Mouse (Mus musculus): Measurements from ENCODE around the gene Cinp. TPM values are rescaled to one million over a fixed set of nuclear protein-coding genes. Genes with fewer than 3 reads are reported as not detected.

Gene Cinp
- polyA plus RNA-seq, 1 experiment from 2014 or later = 94.5 TPM

- peaks cover 6% of the 10 kb centered on the region for H3K27me3 ChIP-seq (ENCODE audit: insufficient read depth, poor library complexity, severe bottlenecking)
- DNase-seq (ENCODE audit: low spot score) = peak; percentile 96
- H3K4me1 ChIP-seq = peaks cover 11% of the 10 kb centered on the region
- H3K27ac ChIP-seq = peak within 1 kb of the TSS; percentile 80
- H3K4me3 ChIP-seq = peak within 1 kb of the TSS; percentile 88
- no peaks in the 10 kb centered on the region for H3K36me3 ChIP-seq
- WGBS = under 1% methylated on average over 71 of the region's 71 CpGs
- no peaks in the 10 kb centered on the region for H3K9me3 ChIP-seq
These were observed 48.4 kb downstream of the Cinp start, which contains the start of gene Mok for GRCm38 (mm10) chr12:110840348-110841198. Mok (minus strand) TSS chr12:110840939.

- peaks cover 7% of the 10 kb centered on the region for H3K4me1 ChIP-seq
- H3K9me3 ChIP-seq = no peaks in the 10 kb centered on the region
- H3K27me3 ChIP-seq (ENCODE audit: insufficient read depth, poor library complexity, severe bottlenecking) = peaks cover 6% of the 10 kb centered on the region
- no peak for DNase-seq (ENCODE audit: low spot score)
- no peaks in the 10 kb centered on the region for H3K36me3 ChIP-seq
- H3K27ac ChIP-seq = no peak overlapping the region
- no peak overlapping the region for H3K4me3 ChIP-seq
- WGBS = 85% methylated on average over 8 of the region's 8 CpGs
These were observed 51.1 kb downstream of the Cinp start for GRCm38 (mm10) chr12:110837850-110838249.

GRCm38 (mm10) chr12:110837192-110837841 lies 51.6 kb downstream of the Cinp start:
- 43% methylated on average over 5 of the region's 5 CpGs for WGBS
- DNase-seq (ENCODE audit: low spot score) = no peak

GRCm38 (mm10) chr12:110836729-110837128 lies 52.2 kb downstream of the Cinp start:
- 0 out of 2 replicates have a peak overlapping the region, but pooled peaks have one; percentile 17 for H3K27ac ChIP-seq
- peaks cover 7% of the 10 kb centered on the region for H3K4me1 ChIP-seq
- H3K27me3 ChIP-seq (ENCODE audit: insufficient read depth, poor library complexity, severe bottlenecking) = peaks cover 6% of the 10 kb centered on the region
- H3K9me3 ChIP-seq = no peaks in the 10 kb centered on the region
- no peak overlapping the region for H3K4me3 ChIP-seq
- WGBS = 50% methylated on average over 6 of the region's 6 CpGs
- H3K36me3 ChIP-seq = no peaks in the 10 kb centered on the region
- DNase-seq (ENCODE audit: low spot score) = no peak

More at GRCm38 (mm10) chr12:110837192-110837841, 51.6 kb downstream of the Cinp start:
- no peaks in the 10 kb centered on the region for H3K9me3 ChIP-seq
- 0 out of 2 replicates have a peak overlapping the region, but pooled peaks have one; percentile 17 for H3K27ac ChIP-seq
- H3K36me3 ChIP-seq = no peaks in the 10 kb centered on the region
- peaks cover 7% of the 10 kb centered on the region for H3K4me1 ChIP-seq
- no peak overlapping the region for H3K4me3 ChIP-seq
- peaks cover 6% of the 10 kb centered on the region for H3K27me3 ChIP-seq (ENCODE audit: insufficient read depth, poor library complexity, severe bottlenecking)

- Histone ChIP-seq H3K4me3 (no peak overlapping the region), H3K27me3 (ENCODE audit: insufficient read depth, poor library complexity, severe bottlenecking) (peaks cover 6% of the 10 kb centered on the region), H3K9me3 (no peaks in the 10 kb centered on the region), H3K36me3 (no peaks in the 10 kb centered on the region), H3K27ac (no peak overlapping the region), H3K4me1 (peaks cover 7% of the 10 kb centered on the region)
- DNase-seq (ENCODE audit: low spot score) = no peak
- 92% methylated on average over 3 of the region's 3 CpGs for WGBS
These were observed 53.8 kb downstream of the Cinp start for GRCm38 (mm10) chr12:110835182-110835581.

- Histone ChIP-seq H3K27ac (no peak overlapping the region), H3K4me1 (no peaks in the 10 kb centered on the region), H3K27me3 (ENCODE audit: insufficient read depth, poor library complexity, severe bottlenecking) (no peaks in the 10 kb centered on the region), H3K36me3 (peaks cover 2% of the 10 kb centered on the region; the same call in 1 of the 2 replicates), H3K9me3 (no peaks in the 10 kb centered on the region), H3K4me3 (no peak overlapping the region)
- 86% methylated on average over 9 of the region's 11 CpGs for WGBS
- no peak for DNase-seq (ENCODE audit: low spot score)
These were observed 58.5 kb downstream of the Cinp start for GRCm38 (mm10) chr12:110830293-110831024.

- no peaks in the 10 kb centered on the region for H3K9me3 ChIP-seq
- no peak overlapping the region for H3K4me3 ChIP-seq
- DNase-seq (ENCODE audit: low spot score) = no peak
- H3K27ac ChIP-seq = no peak overlapping the region
- no peaks in the 10 kb centered on the region for H3K4me1 ChIP-seq
- no peaks in the 10 kb centered on the region for H3K27me3 ChIP-seq (ENCODE audit: insufficient read depth, poor library complexity, severe bottlenecking)
- 91% methylated on average over 4 of the region's 4 CpGs for WGBS
- H3K36me3 ChIP-seq = peaks cover 2% of the 10 kb centered on the region; the same call in 1 of the 2 replicates
These were observed 60.0 kb downstream of the Cinp start for GRCm38 (mm10) chr12:110828908-110829307.

Other genes starting within 250 kb of the Cinp start
- 0.15 TPM in 1 of 2 replicates, not detected in the other for gene 1700001K19Rik, start 206.5 kb downstream of the Cinp start, polyA plus RNA-seq (2016; fragmentation: Nextera tagmentation; extraction: Ambion mirVana)
- gene Hsp90aa1, start 186.4 kb downstream of the Cinp start, polyA plus RNA-seq (2016; fragmentation: Nextera tagmentation; extraction: Ambion mirVana) = 620 and 1,082 TPM in 2 replicates
- 15.4 and 21.6 TPM in 2 replicates for gene Wdr20, start 151.2 kb downstream of the Cinp start, polyA plus RNA-seq (2016; fragmentation: Nextera tagmentation; extraction: Ambion mirVana)
- 3.8 and 4.3 TPM in 2 replicates for gene Mok, start 48.2 kb downstream of the Cinp start, polyA plus RNA-seq (2016; fragmentation: Nextera tagmentation; extraction: Ambion mirVana)
- 4.6 and 6.1 TPM in 2 replicates for gene Zfp839, start 38.9 kb downstream of the Cinp start, polyA plus RNA-seq (2016; fragmentation: Nextera tagmentation; extraction: Ambion mirVana)
- gene Tecpr2, start 119 bp upstream of the Cinp start, polyA plus RNA-seq (2016; fragmentation: Nextera tagmentation; extraction: Ambion mirVana) = 3.9 and 4.1 TPM in 2 replicates
- gene Ankrd9, start 89.9 kb upstream of the Cinp start, polyA plus RNA-seq (2016; fragmentation: Nextera tagmentation; extraction: Ambion mirVana) = 14.8 and 19.1 TPM in 2 replicates
- gene Rcor1, start 150.2 kb upstream of the Cinp start, polyA plus RNA-seq (2016; fragmentation: Nextera tagmentation; extraction: Ambion mirVana) = 6.5 and 9.2 TPM in 2 replicates

Measured in heart, embryonic 10.5 days (tissue).